ENCODE assay signal across 23 mouse cellular contexts in genomic region chr6:115954506-115955074, GRCm38 (mm10). TPM values are rescaled to one million over a fixed set of nuclear protein-coding genes. Genes with fewer than 3 reads are reported as not detected.
A peak's percentile ranks its signal among the peaks of the same experiment; 100 is the strongest.
DNase-seq lines count a peak whose midpoint lies in the region; ATAC-seq and TF ChIP-seq lines count a peak whose summit lies in the region.
"Had no signal": no experiment of that assay in that cellular context is flagged by ENCODE, and none has a peak within 500 bp of the region (broad histone marks: within the 10 kb centered on the region; RNA-seq: fewer than 3 reads in every experiment).

No protein-coding gene starts in this region.

- 86% methylated on average over 9 of the region's 9 CpGs for WGBS in heart, embryonic 10.5 days
- WGBS in stomach, embryonic 15.5 days, result 74% methylated on average over 9 of the region's 9 CpGs
- 69% methylated on average over 9 of the region's 9 CpGs for WGBS in stomach, postnatal 0 days

- H3K4me2 ChIP-seq in stomach, embryonic 15.5 days, result no peak overlapping the region
- no peak overlapping the region for H3K4me2 ChIP-seq in stomach, postnatal 0 days (replicated peaks; ENCODE audit: low read depth)
- H3K4me2 ChIP-seq: liver, embryonic 13.5 days had no signal

- no peak for TF ChIP-seq EP300 in stomach, postnatal 0 days (optimal IDR thresholded peaks at IDR 0.05)

- H3K9me3 ChIP-seq in heart, embryonic 10.5 days, result no peaks in the 10 kb centered on the region
- H3K9me3 ChIP-seq in stomach, embryonic 15.5 days, result no peaks in the 10 kb centered on the region
- H3K9me3 ChIP-seq in stomach, postnatal 0 days (ENCODE audit: control insufficient read depth, low read length), result no peaks in the 10 kb centered on the region
- H3K9me3 ChIP-seq: G1E; liver, embryonic 13.5 days had no signal

- no peak for TF ChIP-seq CTCF in stomach, postnatal 0 days (IDR thresholded peaks at IDR 0.05; ENCODE audit: low read depth)

- H3K36me3 ChIP-seq in heart, embryonic 10.5 days, result peaks cover 54% of the 10 kb centered on the region
- H3K36me3 ChIP-seq in stomach, embryonic 15.5 days, result no peaks in the 10 kb centered on the region
- H3K36me3 ChIP-seq in stomach, postnatal 0 days (ENCODE audit: control insufficient read depth, insufficient read depth, low read length), result no peaks in the 10 kb centered on the region
- H3K36me3 ChIP-seq: G1E; liver, embryonic 13.5 days had no signal

- intact Hi-C loops in heart, postnatal 36 days (cut with DNase I), result loop anchor here (2.0 kb wide), 1 partner anchor 40 kb away; no protein-coding TSS in a partner anchor

- H3K9ac ChIP-seq in stomach, embryonic 15.5 days, result no peak overlapping the region
- H3K9ac ChIP-seq in stomach, postnatal 0 days (ENCODE audit: low read length), result no peak overlapping the region
- H3K9ac ChIP-seq: liver, embryonic 13.5 days had no signal

- H3K4me1 ChIP-seq in heart, embryonic 10.5 days, result peaks cover 49% of the 10 kb centered on the region
- H3K4me1 ChIP-seq in stomach, embryonic 15.5 days, result peaks cover 32% of the 10 kb centered on the region
- H3K4me1 ChIP-seq in stomach, postnatal 0 days (replicated peaks; ENCODE audit: control insufficient read depth, insufficient read depth), result peaks cover 7% of the 10 kb centered on the region; the same call in 1 of the 2 replicates

- 0 out of 2 replicates have a peak overlapping the region, but pooled peaks have one; percentile 59 for H3K27ac ChIP-seq in heart, embryonic 10.5 days
- 0 out of 2 replicates have a peak overlapping the region, but pooled peaks have one; percentile 4 for H3K27ac ChIP-seq in stomach, embryonic 15.5 days
- H3K27ac ChIP-seq in stomach, postnatal 0 days (replicated peaks), result no peak overlapping the region
- H3K27ac ChIP-seq: liver, embryonic 13.5 days had no signal

- H3K4me3 ChIP-seq in heart, embryonic 10.5 days, result no peak overlapping the region
- no peak overlapping the region for H3K4me3 ChIP-seq in stomach, embryonic 15.5 days (replicated peaks)
- no peak overlapping the region for H3K4me3 ChIP-seq in stomach, postnatal 0 days (ENCODE audit: low read depth, low read length)
- H3K4me3 ChIP-seq: liver, embryonic 13.5 days had no signal

- DNase-seq in heart, embryonic 10.5 days (ENCODE audit: low spot score), result no peak
- DNase-seq in heart, postnatal 36 days, result no peak
- peak; percentile 62 for DNase-seq in kidney, postnatal 14 days
- DNase-seq in kidney, adult 18-20 months, result no peak
- no peak for DNase-seq in stomach, postnatal 0 days (ENCODE audit: low spot score)
- DNase-seq in testis, postnatal 14 days (ENCODE audit: low spot score), result no peak
- DNase-seq: gastrocnemius, postnatal 36 days; heart, postnatal 4 days; layer of hippocampus, postnatal 36 days; liver, embryonic 13.5 days; right cerebral cortex, postnatal 4 days; thymus, postnatal 14 days had no signal

- no peak for ATAC-seq in stomach, embryonic 15.5 days (ENCODE audit: insufficient read depth, low FRiP score, low read depth)
- no peak for ATAC-seq in stomach, postnatal 0 days (ENCODE audit: low FRiP score, low TSS enrichment)

- no peaks in the 10 kb centered on the region for H3K27me3 ChIP-seq in heart, embryonic 10.5 days (ENCODE audit: insufficient read depth, poor library complexity, severe bottlenecking)
- no peaks in the 10 kb centered on the region for H3K27me3 ChIP-seq in stomach, embryonic 15.5 days (replicated peaks)
- no peaks in the 10 kb centered on the region for H3K27me3 ChIP-seq in stomach, postnatal 0 days (ENCODE audit: control insufficient read depth, insufficient read depth, low read length)
- H3K27me3 ChIP-seq: liver, embryonic 13.5 days had no signal

RNA-seq across cellular contexts. Expression of gene H1foo, which starts 9.9 kb away (rescaled TPM):
- not detected in 2 replicates for polyA plus RNA-seq in heart, embryonic 10.5 days (2016; fragmentation: Nextera tagmentation; extraction: Ambion mirVana)
- not detected for total RNA-seq in heart, postnatal 36 days (2021)
- not detected in 2 replicates for polyA plus RNA-seq in stomach, embryonic 15.5 days (2015; fragmentation: Nextera tagmentation; extraction: Ambion mirVana)
- polyA plus RNA-seq in stomach, postnatal 0 days (2015; fragmentation: Nextera tagmentation; extraction: Ambion mirVana), result not detected in 2 replicates
- total RNA-seq: adrenal gland, adult 2 months; G1E; gastrocnemius, postnatal 36 days; heart, postnatal 4 days; layer of hippocampus, postnatal 36 days; left cerebral cortex, postnatal 36 days; megakaryocyte, adult 5-6 weeks; midbrain, postnatal 0 days had no signal
- polyA plus RNA-seq: adrenal gland, adult 2 months; brain, embryonic 14.5 days; frontal cortex, adult 2 months; G1E; intestine, embryonic 14.5 days; liver, embryonic 13.5 days; midbrain, postnatal 0 days; neural tube, embryonic 11.5 days; stomach, embryonic 14.5 days had no signal

RNA-seq across cellular contexts. Expression of gene Rho, which starts 23.0 kb away (rescaled TPM):
- polyA plus RNA-seq in heart, embryonic 10.5 days (2016; fragmentation: Nextera tagmentation; extraction: Ambion mirVana), result 0.28 TPM in 1 of 2 replicates, not detected in the other
- not detected for total RNA-seq in heart, postnatal 36 days (2021)
- 0.15 and 0.31 TPM in 2 replicates for polyA plus RNA-seq in stomach, embryonic 15.5 days (2015; fragmentation: Nextera tagmentation; extraction: Ambion mirVana)
- 0.10 TPM in 2 replicates for polyA plus RNA-seq in stomach, postnatal 0 days (2015; fragmentation: Nextera tagmentation; extraction: Ambion mirVana)
- total RNA-seq: gastrocnemius, postnatal 36 days had no signal
- polyA plus RNA-seq: G1E; intestine, embryonic 14.5 days; liver, embryonic 13.5 days; neural tube, embryonic 11.5 days had no signal

RNA-seq across cellular contexts. Expression of gene Plxnd1, which starts 40.2 kb away (rescaled TPM):
- polyA plus RNA-seq in heart, embryonic 10.5 days (2016; fragmentation: Nextera tagmentation; extraction: Ambion mirVana), result 42.9 and 61.7 TPM in 2 replicates
- total RNA-seq in heart, postnatal 36 days (2021), result 10 to 100 TPM; 69.9 to 74.6 TPM
- polyA plus RNA-seq in stomach, embryonic 15.5 days (2015; fragmentation: Nextera tagmentation; extraction: Ambion mirVana), result 31.3 and 37.7 TPM in 2 replicates
- 9.7 and 10.4 TPM in 2 replicates for polyA plus RNA-seq in stomach, postnatal 0 days (2015; fragmentation: Nextera tagmentation; extraction: Ambion mirVana)
